Mouse (Mus musculus) ES-Bruce4 (cell line): Measurements from ENCODE around the gene Gm10134. TPM values are rescaled to one million over a fixed set of nuclear protein-coding genes. Genes with fewer than 3 reads are reported as not detected.

Experiments
- H3K27ac ChIP-seq: 2 replicates; pipeline ENCODE4 v1.5.1; 2012; ENCODE audit warnings: low read length, inconsistent platforms; ENCODE audit not compliant: insufficient read depth
- H3K27me3 ChIP-seq: 2 replicates; pipeline ENCODE4 v1.6.1; 2012; ENCODE audit warnings: mild to moderate bottlenecking, low read length, inconsistent platforms; ENCODE audit not compliant: control insufficient read depth, poor library complexity, insufficient read depth, severe bottlenecking
- H3K36me3 ChIP-seq: 2 replicates; pipeline ENCODE4 v1.6.1; 2012; ENCODE audit warnings: inconsistent platforms, mild to moderate bottlenecking, low read length, moderate library complexity; ENCODE audit not compliant: control insufficient read depth, poor library complexity, insufficient read depth, severe bottlenecking
- H3K4me1 ChIP-seq: one replicate; pipeline ENCODE4 v1.8.1; 2011; ENCODE audit warnings: low read length; ENCODE audit not compliant: control insufficient read depth, insufficient read depth
- H3K4me3 ChIP-seq: 2 replicates; pipeline ENCODE4 v1.5.1; 2011; ENCODE audit warnings: low read depth, mild to moderate bottlenecking, low read length
- H3K9ac ChIP-seq: 2 replicates; pipeline ENCODE4 v1.6.1; 2012; ENCODE audit warnings: low read depth, mild to moderate bottlenecking, inconsistent platforms; ENCODE audit not compliant: poor library complexity, severe bottlenecking
- H3K9me3 ChIP-seq: replicated peaks from 2 replicates; pipeline ENCODE4 v1.6.1; 2012; ENCODE audit warnings: mild to moderate bottlenecking, low read length, inconsistent platforms; ENCODE audit not compliant: control insufficient read depth, poor library complexity, insufficient read depth, severe bottlenecking
- CTCF ChIP-seq: IDR thresholded peaks from one replicate; pipeline ENCODE4 v1.8.1; 2011; ENCODE audit warnings: low read depth, low read length
- EP300 ChIP-seq: IDR thresholded peaks from 2 replicates; pipeline ENCODE4 v1.6.1; 2011; ENCODE audit warnings: low read depth, low read length; ENCODE audit not compliant: insufficient read depth
- POLR2A ChIP-seq: IDR thresholded peaks from one replicate; pipeline ENCODE4 v1.8.1; 2011; ENCODE audit warnings: low read length; ENCODE audit not compliant: insufficient read depth
- polyA plus RNA-seq: library from polyadenylated mRNA; stranded (reverse); fragments of >200 nt; gene quantifications from 2 replicates; pipeline ENCODE4 v1.2.4, GENCODE M21; 2011; ENCODE audit warnings: low read depth; ENCODE audit not compliant: missing spikeins, insufficient read depth, insufficient read length

Gene Gm10134
- polyA plus RNA-seq, 1 experiment: 2.8 TPM

DNA sequence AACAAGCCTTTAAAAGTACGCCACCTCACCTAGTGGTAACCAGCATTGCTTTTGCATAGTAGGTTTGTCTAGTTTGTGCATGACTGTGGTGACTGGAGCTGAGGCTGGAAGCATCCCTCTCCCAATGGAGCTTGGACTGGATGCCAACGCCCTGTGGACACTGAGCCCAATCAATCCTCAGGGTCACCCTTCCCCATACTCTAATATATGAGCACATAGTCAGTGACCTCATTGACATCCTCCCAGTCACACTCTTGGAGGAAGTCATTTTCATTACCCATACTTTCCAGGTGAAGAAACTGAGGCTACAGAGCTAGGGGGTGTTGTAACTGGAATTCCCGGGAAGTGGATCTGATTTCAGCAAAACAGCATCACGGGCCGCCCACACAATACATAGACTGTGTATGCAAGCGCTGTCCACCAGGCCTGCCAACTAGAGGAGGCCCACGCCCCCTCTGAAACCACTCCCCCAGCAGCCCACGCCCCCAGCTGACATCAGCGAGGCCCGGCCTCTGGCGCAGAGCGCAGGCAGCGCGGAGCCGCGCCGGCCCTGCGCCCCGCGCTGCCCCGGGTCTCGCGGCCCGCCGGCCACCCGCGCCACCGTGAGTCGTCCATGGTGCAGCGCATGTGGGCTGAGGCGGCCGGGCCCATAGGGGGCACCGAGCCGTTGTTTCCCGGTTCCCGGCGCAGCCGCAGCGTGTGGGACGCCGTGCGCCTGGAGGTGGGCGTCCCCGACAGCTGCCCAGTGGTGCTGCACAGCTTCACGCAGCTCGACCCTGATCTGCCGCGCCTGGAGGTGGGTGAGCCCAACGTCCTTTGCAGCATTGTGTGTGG is 27.3 kb downstream of the Gm10134 start:
- Histone ChIP-seq H3K9ac (peak overlapping the region; percentile 16; the same call in 1 of the 2 replicates), H3K4me1 (peaks cover 2% of the 10 kb centered on the region), H3K27ac (no peak overlapping the region), H3K36me3 (no peaks in the 10 kb centered on the region), H3K9me3 (no peaks in the 10 kb centered on the region), H3K27me3 (no peaks in the 10 kb centered on the region), H3K4me3 (peak overlapping the region; percentile 56)
- no peak for TF ChIP-seq EP300
- no peak for TF ChIP-seq POLR2A
- TF ChIP-seq CTCF: no peak

DNA sequence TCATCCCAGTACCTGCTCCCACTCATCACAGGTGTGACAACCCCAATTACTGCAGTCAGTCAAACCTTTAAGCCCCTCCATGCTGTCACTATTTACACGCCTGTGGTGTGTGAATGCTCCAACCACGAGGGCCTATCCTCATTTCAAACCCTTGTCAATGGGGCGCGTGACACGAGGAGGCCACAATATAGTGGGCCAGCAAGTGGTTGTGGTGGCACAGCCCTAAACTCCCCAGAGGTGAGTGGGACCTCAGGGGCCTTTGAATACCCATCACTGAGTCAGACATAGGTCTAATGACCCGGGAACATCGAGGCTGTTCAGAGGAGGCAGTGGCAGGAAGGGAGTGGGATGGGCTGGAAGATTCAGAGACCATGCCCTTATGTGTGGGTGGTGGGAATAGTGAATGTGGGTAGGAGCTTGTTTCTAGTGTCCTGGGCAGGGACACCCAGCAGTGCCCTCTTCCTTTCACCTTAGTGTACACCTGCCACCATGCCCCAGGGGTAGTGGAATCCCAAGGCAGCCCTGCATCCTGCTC is 28.1 kb downstream of the Gm10134 start:
- Histone ChIP-seq H3K36me3 (no peaks in the 10 kb centered on the region), H3K9ac (no peak overlapping the region), H3K9me3 (no peaks in the 10 kb centered on the region), H3K27ac (no peak overlapping the region), H3K4me3 (peak overlapping the region; percentile 56; the same call in 1 of the 2 replicates), H3K27me3 (no peaks in the 10 kb centered on the region), H3K4me1 (peaks cover 3% of the 10 kb centered on the region)
- TF ChIP-seq CTCF: no peak
- TF ChIP-seq POLR2A: no peak
- TF ChIP-seq EP300: no peak

DNA sequence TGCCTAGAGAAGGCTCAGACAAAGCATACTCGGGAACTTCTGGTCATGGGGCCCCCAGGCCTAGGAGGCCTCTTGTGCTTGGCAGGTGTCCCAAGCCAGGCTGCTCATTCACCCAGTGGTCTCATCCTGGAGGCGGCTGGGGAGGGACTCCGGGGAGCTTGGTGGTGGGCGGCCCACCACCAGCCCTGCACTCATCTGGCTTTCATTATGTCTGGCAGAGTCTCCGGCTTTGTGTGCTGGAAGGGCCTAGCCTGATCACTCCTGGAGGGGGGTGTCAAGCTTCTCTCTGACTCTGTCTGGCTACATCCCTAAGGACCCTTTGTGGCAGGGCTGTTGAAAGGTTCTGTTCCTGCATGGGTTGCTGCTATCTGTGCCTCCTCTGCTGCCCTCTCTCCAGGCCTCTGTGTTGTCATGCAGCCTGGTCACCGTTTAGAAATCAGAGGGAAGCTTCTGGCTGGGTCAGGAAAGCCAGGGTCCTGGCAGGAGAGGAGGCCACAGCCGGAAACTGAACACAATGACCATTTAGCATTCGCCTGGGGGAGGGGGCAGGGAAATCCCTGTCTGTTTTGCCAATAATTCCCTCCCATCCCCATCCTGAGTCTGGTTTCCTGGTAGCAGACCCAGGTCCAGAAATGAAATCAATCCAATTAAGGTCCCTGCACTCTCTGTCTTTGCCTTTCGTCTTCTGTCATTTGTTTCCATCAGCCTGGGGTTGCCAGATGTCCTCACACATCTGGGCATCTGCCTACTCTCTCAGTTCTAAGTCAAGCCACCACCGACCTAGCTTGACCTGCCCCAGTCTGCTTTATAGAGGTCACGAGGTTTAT is 28.8 kb downstream of the Gm10134 start:
- no peak for TF ChIP-seq POLR2A
- no peak for TF ChIP-seq EP300
- Histone ChIP-seq H3K27ac (no peak overlapping the region), H3K27me3 (no peaks in the 10 kb centered on the region), H3K36me3 (no peaks in the 10 kb centered on the region), H3K9ac (no peak overlapping the region), H3K4me3 (no peak overlapping the region), H3K4me1 (peaks cover 3% of the 10 kb centered on the region), H3K9me3 (no peaks in the 10 kb centered on the region)

DNA sequence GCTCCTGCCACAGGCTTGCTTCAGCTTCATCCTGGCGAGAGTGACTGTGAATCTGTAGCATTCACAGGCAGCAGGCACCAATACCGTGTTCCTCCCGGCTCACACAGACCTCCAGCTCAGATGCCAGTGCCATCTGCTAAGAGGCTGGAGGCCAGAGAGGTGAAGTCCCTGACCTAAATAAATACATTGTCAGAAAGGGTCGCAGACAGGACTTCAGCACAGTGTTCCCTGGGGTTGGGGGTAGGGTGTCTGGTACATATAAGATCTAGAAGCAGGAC is 29.3 kb downstream of the Gm10134 start:
- Histone ChIP-seq H3K27ac (no peak overlapping the region), H3K27me3 (no peaks in the 10 kb centered on the region), H3K9me3 (no peaks in the 10 kb centered on the region), H3K4me1 (peaks cover 3% of the 10 kb centered on the region), H3K36me3 (no peaks in the 10 kb centered on the region), H3K9ac (no peak overlapping the region), H3K4me3 (no peak overlapping the region)
- no peak for TF ChIP-seq EP300
- TF ChIP-seq POLR2A: no peak

DNA sequence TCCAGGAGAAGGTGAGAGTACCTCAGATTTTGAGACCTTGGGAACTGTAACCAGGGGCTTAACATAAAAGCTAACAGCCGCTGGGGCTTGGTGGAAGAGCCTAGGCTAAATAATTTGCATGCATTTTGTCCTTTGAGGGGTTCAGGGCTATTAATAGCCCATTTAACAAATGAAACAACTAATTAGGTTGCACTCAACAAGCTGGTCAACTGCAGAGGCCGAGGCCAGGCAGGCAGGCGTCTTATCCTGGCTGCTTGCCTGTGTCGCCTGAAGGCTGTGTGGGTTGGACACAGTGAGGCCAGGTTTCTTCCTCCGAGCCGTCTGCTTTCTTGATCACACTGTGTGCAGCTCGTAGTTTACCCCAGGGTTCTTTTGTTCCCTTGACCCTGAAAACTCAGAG is 29.8 kb downstream of the Gm10134 start:
- TF ChIP-seq POLR2A (no peak), CTCF (no peak), EP300 (no peak)
- no peak overlapping the region for H3K9ac ChIP-seq
- H3K4me1 ChIP-seq: peaks cover 3% of the 10 kb centered on the region
- H3K27me3 ChIP-seq: no peaks in the 10 kb centered on the region
- H3K36me3 ChIP-seq: no peaks in the 10 kb centered on the region
- H3K9me3 ChIP-seq: no peaks in the 10 kb centered on the region
- H3K4me3 ChIP-seq: no peak overlapping the region
- H3K27ac ChIP-seq: no peak overlapping the region

DNA sequence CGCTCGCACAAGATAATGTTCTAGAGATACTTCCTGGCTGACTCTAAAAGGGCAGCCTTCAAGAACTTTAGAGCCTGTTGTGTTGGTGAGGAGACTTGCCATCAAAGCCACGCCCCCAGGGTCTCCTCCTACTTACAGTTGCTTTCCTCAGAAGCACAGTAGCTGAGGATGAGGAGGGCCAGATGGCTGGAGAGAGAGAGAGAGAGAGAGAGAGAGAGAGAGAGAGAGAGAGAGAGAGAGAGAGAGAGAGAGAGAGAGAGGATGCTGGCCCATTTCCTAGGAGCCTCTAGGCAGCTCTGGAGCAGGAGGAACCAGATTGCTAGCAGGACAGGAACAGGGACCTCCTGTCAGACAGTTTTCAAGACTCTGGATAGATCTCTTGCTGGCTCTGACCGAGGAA is 30.3 kb downstream of the Gm10134 start:
- Histone ChIP-seq H3K4me3 (no peak overlapping the region), H3K4me1 (peaks cover 3% of the 10 kb centered on the region), H3K9me3 (no peaks in the 10 kb centered on the region), H3K36me3 (no peaks in the 10 kb centered on the region), H3K9ac (no peak overlapping the region), H3K27me3 (no peaks in the 10 kb centered on the region), H3K27ac (no peak overlapping the region)
- no peak for TF ChIP-seq EP300
- TF ChIP-seq POLR2A: no peak
- TF ChIP-seq CTCF: no peak
